Mouse (Mus musculus): ENCODE results near the gene Isoc2b. TPM values are rescaled to one million over a fixed set of nuclear protein-coding genes. Genes with fewer than 3 reads are reported as not detected.

Isoc2b gene
- total RNA-seq (2023), result 10 to 100 TPM in 1 of 2 experiments, 1 to 10 TPM in 1; 8.1 to 13.1 TPM

GRCm38 (mm10) chr7:4870133-4870532 lies at the start of gene Isoc2b:
Isoc2b (minus strand) TSS chr7:4870258.

DNA sequence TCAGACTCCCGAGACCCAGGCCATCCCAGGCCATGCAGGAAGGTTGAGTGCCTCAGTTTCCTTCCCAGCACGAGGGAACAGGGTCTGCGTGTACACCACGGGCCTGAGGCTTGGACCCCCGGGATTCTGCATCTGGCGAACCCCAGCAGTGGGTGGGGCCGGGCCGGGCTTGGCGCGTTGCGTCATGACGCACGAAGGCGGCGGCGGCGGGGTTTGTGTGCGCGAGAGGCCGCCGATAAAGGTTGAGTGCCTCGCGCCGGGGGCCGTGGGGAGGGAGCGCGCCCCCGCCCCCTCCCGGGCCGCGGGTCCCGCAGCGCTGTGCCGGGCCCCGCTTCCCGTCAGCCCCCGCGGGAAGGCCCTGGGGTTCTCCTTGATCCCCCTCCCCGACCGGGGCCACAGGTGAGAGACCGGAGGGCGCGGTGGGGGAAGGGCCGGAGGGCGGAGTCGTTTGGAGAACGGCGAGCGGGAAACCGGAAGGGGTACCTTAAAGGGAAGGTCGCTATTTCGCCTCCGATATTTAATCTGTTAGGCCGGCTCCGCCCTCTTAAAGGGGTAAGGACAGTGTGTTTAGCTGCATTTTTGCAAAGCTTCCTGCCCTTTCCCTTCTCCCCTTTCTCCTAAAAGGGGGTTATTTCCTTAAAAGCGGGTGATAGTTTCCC lies 45.1 kb upstream of the Isoc2b start, which contains the start of gene Zfp628:
Gene Zfp628, plus strand, starts transcription at position 211 of the 659 bp plus-strand sequence.

GRCm38 (mm10) chr7:4906466-4906950 lies 36.5 kb upstream of the Isoc2b start, which contains the start of gene Gm36210:
Gm36210 (minus strand) TSS chr7:4906516.

GRCm38 (mm10) chr7:4876753-4877221 lies 6.7 kb upstream of the Isoc2b start, which contains the start of gene Isoc2a:
Isoc2a (plus strand) TSS chr7:4877153.

DNA sequence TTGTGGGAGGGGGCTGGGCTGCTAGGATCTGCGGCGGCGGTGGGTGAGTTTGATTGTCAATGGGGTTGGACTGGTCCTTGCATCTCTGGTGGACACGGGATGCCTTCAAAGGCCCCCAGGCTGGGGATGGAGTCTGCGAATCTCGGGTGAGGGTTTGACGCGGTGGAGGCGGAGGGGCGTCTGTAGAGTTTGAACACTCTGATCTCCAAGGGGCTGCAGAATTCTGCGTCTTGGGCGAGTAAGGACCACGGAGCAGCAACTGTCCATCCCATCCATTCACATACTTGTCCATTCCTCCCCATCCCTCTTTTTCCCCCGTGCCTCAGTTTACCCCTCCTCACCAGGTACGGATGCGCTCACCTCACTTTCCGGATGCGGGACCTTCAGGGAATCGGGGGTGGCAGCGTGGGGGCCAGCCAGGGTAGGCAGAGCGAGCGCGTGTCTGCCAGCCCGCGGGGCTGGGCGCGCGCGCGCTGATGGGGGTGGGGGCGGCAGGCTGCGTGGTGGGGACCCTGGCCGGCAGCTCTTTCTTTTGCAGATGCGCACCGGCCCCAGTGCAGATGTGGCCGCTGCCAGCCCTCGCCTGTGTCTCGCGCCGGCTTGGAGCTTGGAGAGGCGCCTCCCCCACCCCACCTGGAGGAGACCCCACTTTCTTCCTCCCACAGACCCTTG lies 25.7 kb downstream of the Isoc2b start, which contains the start of gene Shisa7:
Gene Shisa7, minus strand, starts transcription at position 452 of the 672 bp plus-strand sequence.

DNA sequence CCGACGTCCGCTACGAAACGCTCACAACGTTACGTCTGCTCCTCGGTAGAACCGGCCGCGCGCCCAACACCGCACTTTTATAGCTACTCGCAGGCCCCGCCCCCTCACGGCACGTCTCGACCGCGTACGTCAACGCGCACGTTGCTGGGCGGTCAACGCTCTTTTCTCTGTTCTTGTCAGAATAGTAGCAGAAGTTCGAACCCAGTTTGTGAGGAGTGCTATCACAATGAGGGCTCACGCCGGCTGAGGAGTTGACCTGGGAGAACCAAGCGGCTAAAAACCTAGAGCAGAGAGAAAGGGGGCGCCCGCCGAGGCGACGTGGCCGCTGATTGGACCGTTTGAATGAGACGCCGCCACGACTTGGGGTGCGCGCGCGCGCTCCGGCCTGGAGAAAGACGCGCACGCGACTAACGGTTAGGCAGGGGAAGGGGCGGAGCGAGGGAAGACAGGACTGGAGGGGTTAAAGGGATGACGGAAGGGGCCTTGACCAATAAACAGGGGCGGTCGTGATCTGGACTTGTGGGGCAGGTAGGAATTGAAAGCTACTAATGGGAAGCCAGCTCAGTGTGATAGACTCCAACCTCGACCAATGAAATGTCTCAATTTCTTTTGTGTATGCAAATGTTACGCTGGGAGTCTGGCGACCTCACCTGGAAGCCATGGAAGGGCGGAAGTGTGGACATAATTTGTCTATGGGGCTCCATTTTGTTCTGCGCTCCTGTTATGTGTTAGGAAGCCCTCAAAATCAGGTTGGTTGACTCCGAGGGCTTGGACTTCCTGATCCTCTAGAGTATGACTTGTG lies 57.6 kb downstream of the Isoc2b start, which contains the start of gene Ube2s:
Gene Ube2s, minus strand, starts transcription at position 288 of the 802 bp plus-strand sequence.

Other genes with a start within 250 kb of the Isoc2b start
- 10 to 100 TPM; 50.4 to 62.8 TPM for gene Tmem86b, start 238.8 kb downstream of the Isoc2b start, total RNA-seq (2023)
- gene Ppp6r1, start 211.2 kb downstream of the Isoc2b start, total RNA-seq (2023), result 100 to 1,000 TPM; 242 to 257 TPM
- 10 to 100 TPM; 52.2 to 54.9 TPM for gene Hspbp1, start 185.2 kb downstream of the Isoc2b start, total RNA-seq (2023)
- gene Brsk1, start 179.7 kb downstream of the Isoc2b start, total RNA-seq (2023), result not detected
- gene Tmem150b, start 145.0 kb downstream of the Isoc2b start, total RNA-seq (2023), result 1 to 10 TPM; 2.9 to 3.5 TPM
- 100 to 1,000 TPM; 100 to 105 TPM for gene Kmt5c, start 130.1 kb downstream of the Isoc2b start, total RNA-seq (2023)
- 1 to 10 TPM; 2.7 to 6.8 TPM for gene Cox6b2, start 117.2 kb downstream of the Isoc2b start, total RNA-seq (2023)
- not detected for gene Fam71e2, start 99.0 kb downstream of the Isoc2b start, total RNA-seq (2023)
- gene Il11, start 87.4 kb downstream of the Isoc2b start, total RNA-seq (2023), result not detected
- not detected for gene Tmem190, start 87.3 kb downstream of the Isoc2b start, total RNA-seq (2023)
- gene Tmem238, start 80.6 kb downstream of the Isoc2b start, total RNA-seq (2023), result 1 to 10 TPM; 2.2 to 3.2 TPM
- 1,000 to 10,000 TPM; 1,616 to 1,738 TPM for gene Rpl28, start 77.4 kb downstream of the Isoc2b start, total RNA-seq (2023)
- 100 to 1,000 TPM; 115 to 155 TPM for gene Ube2s, start 57.7 kb downstream of the Isoc2b start, total RNA-seq (2023)
- gene Shisa7, start 25.6 kb downstream of the Isoc2b start, total RNA-seq (2023), result 1 to 10 TPM; 1.5 to 2.2 TPM
- 10 to 100 TPM; 11.1 to 11.2 TPM for gene Isoc2a, start 6.9 kb upstream of the Isoc2b start, total RNA-seq (2023)
- not detected for gene Gm36210, start 36.3 kb upstream of the Isoc2b start, total RNA-seq (2023)
- 10 to 100 TPM; 32.8 to 34.2 TPM for gene Zfp628, start 45.0 kb upstream of the Isoc2b start, total RNA-seq (2023)
- gene Nat14, start 51.8 kb upstream of the Isoc2b start, total RNA-seq (2023), result 10 to 100 TPM in 1 of 2 experiments, 1 to 10 TPM in 1; 6.6 to 10.6 TPM
- under 1 TPM in 1 of 2 experiments, not detected in 1; 0.41 TPM for gene Ssc5d, start 55.5 kb upstream of the Isoc2b start, total RNA-seq (2023)
- gene Sbk2, start 94.1 kb upstream of the Isoc2b start, total RNA-seq (2023), result under 1 TPM; 0.33 to 0.87 TPM
- not detected for gene Sbk3, start 100.9 kb upstream of the Isoc2b start, total RNA-seq (2023)
- gene Zfp579, start 125.9 kb upstream of the Isoc2b start, total RNA-seq (2023), result 10 to 100 TPM; 20.7 to 31.7 TPM
- 10 to 100 TPM; 10.5 to 12.3 TPM for gene Zfp524, start 144.2 kb upstream of the Isoc2b start, total RNA-seq (2023)
- gene Fiz1, start 144.4 kb upstream of the Isoc2b start, total RNA-seq (2023), result 10 to 100 TPM; 54.8 to 57.0 TPM
- not detected for gene Gm44973, start 145.2 kb upstream of the Isoc2b start, total RNA-seq (2023)
- gene Zfp865, start 150.1 kb upstream of the Isoc2b start, total RNA-seq (2023), result 10 to 100 TPM; 47.6 to 56.7 TPM
- not detected for gene Ccdc106, start 150.3 kb upstream of the Isoc2b start, total RNA-seq (2023)
- gene 4632433K11Rik, start 163.9 kb upstream of the Isoc2b start, total RNA-seq (2023), result not detected
- gene Zfp784, start 168.2 kb upstream of the Isoc2b start, total RNA-seq (2023), result 1 to 10 TPM; 5.8 to 7.0 TPM
- 1 to 10 TPM; 4.0 to 4.5 TPM for gene Zfp580, start 181.3 kb upstream of the Isoc2b start, total RNA-seq (2023)
- 100 to 1,000 TPM; 521 to 558 TPM for gene U2af2, start 191.9 kb upstream of the Isoc2b start, total RNA-seq (2023)
- 100 to 1,000 TPM; 220 to 234 TPM for gene Epn1, start 210.0 kb upstream of the Isoc2b start, total RNA-seq (2023)
- not detected for gene Rfpl4, start 246.7 kb upstream of the Isoc2b start, total RNA-seq (2023)